Mouse (Mus musculus): ENCODE results near the gene Alox8.

Alox8 gene

GRCm38 (mm10) chr11:69197743-69198142, at the start of gene Alox8:
Alox8 (minus strand) TSS chr11:69197843.
- DNase-seq (ENCODE audit: low read depth): no peak

GRCm38 (mm10) chr11:69245643-69246042, 48.0 kb upstream of the Alox8 start:
- DNase-seq (ENCODE audit: low read depth): no peak

- DNase-seq (ENCODE audit: low read depth): no peak
Measured at GRCm38 (mm10) chr11:69244911-69245310, 47.3 kb upstream of the Alox8 start.

- DNase-seq (ENCODE audit: low read depth): no peak
Measured at GRCm38 (mm10) chr11:69236926-69237260, 39.2 kb upstream of the Alox8 start, which contains the start of gene Gucy2e. Gucy2e (minus strand) TSS chr11:69237036.

GRCm38 (mm10) chr11:69236061-69236925, 38.6 kb upstream of the Alox8 start:
- DNase-seq (ENCODE audit: low read depth): no peak

- no peak for DNase-seq (ENCODE audit: low read depth)
Measured at GRCm38 (mm10) chr11:69235285-69236060, 37.8 kb upstream of the Alox8 start.

- no peak for DNase-seq (ENCODE audit: low read depth)
Measured at GRCm38 (mm10) chr11:69233141-69233540, 35.5 kb upstream of the Alox8 start.

GRCm38 (mm10) chr11:69230420-69230819, 32.8 kb upstream of the Alox8 start:
- no peak for DNase-seq (ENCODE audit: low read depth)

GRCm38 (mm10) chr11:69225715-69226114, 28.1 kb upstream of the Alox8 start:
- DNase-seq (ENCODE audit: low read depth): no peak

GRCm38 (mm10) chr11:69223101-69223500, 25.5 kb upstream of the Alox8 start:
- peak; percentile 27 for DNase-seq (ENCODE audit: low read depth)

- no peak for DNase-seq (ENCODE audit: low read depth)
Measured at GRCm38 (mm10) chr11:69221070-69221469, 23.4 kb upstream of the Alox8 start.

- no peak for DNase-seq (ENCODE audit: low read depth)
Measured at GRCm38 (mm10) chr11:69218661-69219060, 21.0 kb upstream of the Alox8 start.

- no peak for DNase-seq (ENCODE audit: low read depth)
Measured at GRCm38 (mm10) chr11:69217411-69217810, 19.8 kb upstream of the Alox8 start.

- DNase-seq (ENCODE audit: low read depth): no peak
Measured at GRCm38 (mm10) chr11:69211431-69211830, 13.8 kb upstream of the Alox8 start.

- DNase-seq (ENCODE audit: low read depth): no peak
Measured at GRCm38 (mm10) chr11:69202469-69203230, 5.0 kb upstream of the Alox8 start.

- DNase-seq (ENCODE audit: low read depth): no peak
Measured at GRCm38 (mm10) chr11:69200231-69200630, 2.6 kb upstream of the Alox8 start.

- no peak for DNase-seq (ENCODE audit: low read depth)
Measured at GRCm38 (mm10) chr11:69199251-69199650, 1.6 kb upstream of the Alox8 start.

- no peak for DNase-seq (ENCODE audit: low read depth)
Measured at GRCm38 (mm10) chr11:69197194-69197593, 449 bp downstream of the Alox8 start.

- DNase-seq (ENCODE audit: low read depth): no peak
Measured at GRCm38 (mm10) chr11:69196766-69197165, 877 bp downstream of the Alox8 start.

GRCm38 (mm10) chr11:69192840-69193239, 4.8 kb downstream of the Alox8 start:
- DNase-seq (ENCODE audit: low read depth): peak; percentile 14

- no peak for DNase-seq (ENCODE audit: low read depth)
Measured at GRCm38 (mm10) chr11:69185936-69186335, 11.7 kb downstream of the Alox8 start.

- no peak for DNase-seq (ENCODE audit: low read depth)
Measured at GRCm38 (mm10) chr11:69185031-69185430, 12.6 kb downstream of the Alox8 start.
